Mouse (Mus musculus) midbrain, embryonic 10.5 days (tissue): Measurements from ENCODE around the gene Dmbx1. TPM values are rescaled to one million over a fixed set of nuclear protein-coding genes. Genes with fewer than 3 reads are reported as not detected.

Experiments
- DNase-seq: peaks from one replicate; pipeline ENCODE4 v3.0.0-alpha.2; 2017; ENCODE audit warnings: low spot score
- H3K27ac ChIP-seq: fragments of 300-500 bp; sonication (generic); replicated peaks from 2 replicates; pipeline ENCODE4 v1.5.1; 2016; ENCODE audit warnings: mild to moderate bottlenecking
- H3K27me3 ChIP-seq: fragments of 300-500 bp; sonication (generic); 2 replicates; pipeline ENCODE4 v1.6.1; 2016; ENCODE audit warnings: low read depth, mild to moderate bottlenecking; ENCODE audit not compliant: poor library complexity, severe bottlenecking
- H3K36me3 ChIP-seq: fragments of 300-500 bp; sonication (generic); 2 replicates; pipeline ENCODE4 v1.6.1; 2016; ENCODE audit warnings: mild to moderate bottlenecking, moderate library complexity
- H3K4me1 ChIP-seq: fragments of 300-500 bp; sonication (generic); 2 replicates; pipeline ENCODE4 v1.6.1; 2016
- H3K4me3 ChIP-seq: fragments of 300-500 bp; sonication (generic); 2 replicates; pipeline ENCODE4 v1.5.1; 2016; ENCODE audit warnings: mild to moderate bottlenecking, moderate library complexity
- H3K9me3 ChIP-seq: fragments of 300-500 bp; sonication (generic); replicated peaks from 2 replicates; pipeline ENCODE4 v1.6.1; 2016; ENCODE audit warnings: mild to moderate bottlenecking
- WGBS: fragments of 180-500 bp; shearing (Covaris S2); methylation state at CpG from one replicate; pipeline ENCODE4 v1.1.7; 2016; 5-methylcytosine and 5-hydroxymethylcytosine counted together
- polyA plus RNA-seq: library from polyadenylated mRNA; unstranded; fragments of >200 nt; fragmentation: Nextera tagmentation; extraction: Ambion mirVana; gene quantifications from 2 replicates; pipeline ENCODE4 v1.2.1, GENCODE M21; 2016

The Dmbx1 gene
- polyA plus RNA-seq, 1 experiment from 2014 or later: 38.5 TPM

GRCm38 (mm10) chr4:115962671-115963412, 23.1 kb upstream of the Dmbx1 start:
- Histone ChIP-seq H3K4me3 (peak overlapping the region; percentile 56), H3K27me3 (peaks cover 100% of the 10 kb centered on the region), H3K4me1 (peaks cover 86% of the 10 kb centered on the region), H3K27ac (peak overlapping the region; percentile 85), H3K36me3 (no peaks in the 10 kb centered on the region), H3K9me3 (no peaks in the 10 kb centered on the region)
- DNase-seq: peak; percentile 96
- WGBS: under 1% methylated on average over 79 of the region's 79 CpGs

DNA sequence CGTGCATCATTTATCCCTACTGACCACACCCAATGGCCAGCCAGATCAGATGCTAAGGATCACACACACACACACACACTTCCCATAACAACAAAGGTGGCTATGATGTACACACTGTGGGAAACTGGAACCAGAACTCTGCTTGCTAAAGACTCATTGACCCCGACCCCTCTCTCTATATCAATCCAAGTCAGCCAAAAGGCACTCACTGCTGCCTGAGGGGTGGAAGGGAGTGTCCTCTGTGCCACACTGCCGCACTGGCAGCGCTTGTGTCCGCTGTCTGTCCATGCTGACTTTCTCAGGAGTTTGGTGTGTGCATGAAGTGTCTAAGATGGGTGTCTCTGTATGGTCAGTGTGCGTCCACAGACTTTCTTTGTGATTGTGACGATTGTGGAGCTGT, 22.3 kb upstream of the Dmbx1 start:
- whole genome bisulfite sequencing: 7% methylated on average over 7 of the region's 7 CpGs
- Histone ChIP-seq H3K27me3 (peaks cover 100% of the 10 kb centered on the region), H3K4me1 (peaks cover 83% of the 10 kb centered on the region)

GRCm38 (mm10) chr4:115959546-115959945, 19.8 kb upstream of the Dmbx1 start:
- H3K4me3 ChIP-seq: no peak overlapping the region
- no peak for DNase-seq
- H3K4me1 ChIP-seq: peaks cover 77% of the 10 kb centered on the region
- no peaks in the 10 kb centered on the region for H3K9me3 ChIP-seq
- H3K36me3 ChIP-seq: no peaks in the 10 kb centered on the region
- H3K27ac ChIP-seq: no peak overlapping the region; the same call in 1 of the 2 replicates
- peaks cover 100% of the 10 kb centered on the region for H3K27me3 ChIP-seq

More for the DNA sequence above, 22.3 kb upstream of the Dmbx1 start:
- Histone ChIP-seq H3K27ac (peak overlapping the region; percentile 85), H3K9me3 (no peaks in the 10 kb centered on the region), H3K4me3 (peak overlapping the region; percentile 56), H3K36me3 (no peaks in the 10 kb centered on the region)
- peak; percentile 43 for DNase-seq

DNA sequence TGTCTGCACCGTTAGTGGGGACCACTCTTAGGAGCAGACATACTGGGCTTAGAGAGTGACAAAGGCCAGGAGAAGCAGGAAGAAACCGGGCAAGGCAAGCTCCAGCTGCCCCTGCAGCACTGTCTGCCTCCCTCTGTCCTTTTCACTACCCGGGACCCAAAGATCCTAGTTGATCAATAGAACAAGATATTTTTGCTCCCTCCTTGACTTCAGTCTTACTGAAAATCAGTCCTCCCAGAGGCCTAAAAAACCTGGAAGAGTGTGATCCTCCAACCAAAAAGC, 15.7 kb upstream of the Dmbx1 start:
- Histone ChIP-seq H3K4me3 (peak overlapping the region; percentile 45), H3K27me3 (peaks cover 100% of the 10 kb centered on the region), H3K27ac (peak overlapping the region; percentile 79), H3K4me1 (peaks cover 86% of the 10 kb centered on the region), H3K36me3 (no peaks in the 10 kb centered on the region), H3K9me3 (no peaks in the 10 kb centered on the region)
- no peak for DNase-seq
- WGBS: 4% methylated on average over 3 of the region's 3 CpGs

GRCm38 (mm10) chr4:115954656-115955493, 15.1 kb upstream of the Dmbx1 start:
- H3K36me3 ChIP-seq: no peaks in the 10 kb centered on the region
- peak overlapping the region; percentile 45 for H3K4me3 ChIP-seq
- peaks cover 88% of the 10 kb centered on the region for H3K4me1 ChIP-seq
- peak overlapping the region; percentile 79 for H3K27ac ChIP-seq
- H3K27me3 ChIP-seq: peaks cover 100% of the 10 kb centered on the region
- peak; percentile 64 for DNase-seq
- H3K9me3 ChIP-seq: no peaks in the 10 kb centered on the region
- 2% methylated on average over 19 of the region's 19 CpGs for WGBS

DNA sequence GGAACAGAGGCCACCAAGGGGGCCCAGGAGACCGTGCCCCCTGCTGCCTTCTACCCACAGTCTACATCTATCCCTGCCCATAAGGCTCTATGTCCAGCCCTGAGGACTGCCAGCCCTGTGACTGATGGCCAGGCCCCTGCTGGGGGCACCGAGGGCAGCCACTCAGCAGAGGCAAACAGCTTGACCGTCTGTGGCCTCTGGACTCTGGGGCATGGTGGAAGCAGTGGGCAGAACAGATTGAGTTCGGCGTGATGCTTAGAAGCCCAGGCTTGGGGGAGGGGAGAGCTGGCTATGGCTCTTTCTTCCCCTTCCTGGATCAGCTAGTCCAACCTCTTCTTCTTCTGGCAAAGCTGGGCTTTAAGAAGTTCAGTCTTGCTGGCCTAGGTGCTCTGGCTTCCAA, 13.8 kb upstream of the Dmbx1 start:
- Histone ChIP-seq H3K27ac (peak overlapping the region; percentile 57), H3K9me3 (no peaks in the 10 kb centered on the region), H3K4me3 (peak overlapping the region; percentile 17; the same call in 1 of the 2 replicates), H3K4me1 (peaks cover 83% of the 10 kb centered on the region), H3K27me3 (peaks cover 100% of the 10 kb centered on the region), H3K36me3 (no peaks in the 10 kb centered on the region)
- DNase-seq: no peak
- 31% methylated on average over 5 of the region's 5 CpGs for WGBS

DNA sequence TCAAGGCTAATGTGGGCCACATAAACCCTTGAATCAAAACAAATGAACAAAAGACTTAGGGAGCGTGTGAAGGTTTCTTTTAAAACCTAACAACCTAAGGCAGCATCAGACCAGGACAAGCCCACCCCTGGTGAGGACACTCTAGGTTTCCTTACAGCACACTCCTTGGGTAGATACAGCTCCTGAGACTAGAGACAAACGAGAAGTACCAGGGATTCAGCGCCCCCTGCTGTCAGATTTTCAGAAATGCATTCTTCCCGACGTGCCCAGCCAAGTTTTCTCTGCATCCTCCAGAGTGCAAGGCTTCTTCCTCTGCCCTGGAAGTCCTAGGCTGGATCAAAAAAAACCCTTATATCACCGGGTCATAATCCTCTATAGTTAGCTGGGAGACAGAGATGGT, 13.0 kb upstream of the Dmbx1 start:
- peak; percentile 74 for DNase-seq
- 11% methylated on average over 6 of the region's 6 CpGs for WGBS
- H3K4me1 ChIP-seq: peaks cover 77% of the 10 kb centered on the region
- H3K27ac ChIP-seq: no peak overlapping the region
- no peaks in the 10 kb centered on the region for H3K9me3 ChIP-seq
- no peaks in the 10 kb centered on the region for H3K36me3 ChIP-seq
- no peak overlapping the region for H3K4me3 ChIP-seq
- H3K27me3 ChIP-seq: peaks cover 100% of the 10 kb centered on the region

DNA sequence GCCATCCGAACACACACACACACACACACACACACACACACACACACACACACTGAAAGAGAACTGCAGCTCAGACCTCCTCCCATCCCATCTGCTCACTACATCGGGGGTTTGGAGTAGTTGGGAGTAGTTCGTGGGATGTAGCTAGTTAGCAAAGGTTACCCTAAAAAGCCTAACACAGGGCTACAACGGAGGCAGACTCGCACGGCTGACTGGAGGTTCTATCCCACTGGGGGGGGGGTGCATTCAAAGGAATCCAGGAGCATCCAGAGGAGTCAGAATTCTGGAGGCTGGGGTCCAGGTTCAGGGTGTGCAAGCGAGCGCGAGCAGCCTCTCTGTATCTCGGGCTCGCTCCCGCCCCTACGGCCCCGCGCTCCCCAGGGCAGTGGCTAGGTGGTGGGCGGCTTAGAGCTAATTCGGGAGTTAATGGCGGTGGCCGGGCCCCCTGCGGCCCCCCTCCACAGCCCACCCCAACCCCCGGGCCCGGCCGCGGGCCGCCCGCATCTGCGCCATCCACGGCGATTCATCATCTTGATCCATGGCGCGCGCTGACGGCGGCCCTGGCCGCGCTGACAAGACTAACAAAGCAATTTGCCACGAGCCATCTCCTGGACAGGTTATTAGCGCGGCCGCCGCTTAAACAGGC, 4.1 kb upstream of the Dmbx1 start:
- Histone ChIP-seq H3K36me3 (no peaks in the 10 kb centered on the region), H3K9me3 (no peaks in the 10 kb centered on the region), H3K4me1 (peaks cover 71% of the 10 kb centered on the region), H3K4me3 (peak overlapping the region; percentile 57), H3K27me3 (peaks cover 100% of the 10 kb centered on the region), H3K27ac (peak overlapping the region; percentile 82)
- DNase-seq: peak; percentile 64
- WGBS: under 1% methylated on average over 41 of the region's 41 CpGs

DNA sequence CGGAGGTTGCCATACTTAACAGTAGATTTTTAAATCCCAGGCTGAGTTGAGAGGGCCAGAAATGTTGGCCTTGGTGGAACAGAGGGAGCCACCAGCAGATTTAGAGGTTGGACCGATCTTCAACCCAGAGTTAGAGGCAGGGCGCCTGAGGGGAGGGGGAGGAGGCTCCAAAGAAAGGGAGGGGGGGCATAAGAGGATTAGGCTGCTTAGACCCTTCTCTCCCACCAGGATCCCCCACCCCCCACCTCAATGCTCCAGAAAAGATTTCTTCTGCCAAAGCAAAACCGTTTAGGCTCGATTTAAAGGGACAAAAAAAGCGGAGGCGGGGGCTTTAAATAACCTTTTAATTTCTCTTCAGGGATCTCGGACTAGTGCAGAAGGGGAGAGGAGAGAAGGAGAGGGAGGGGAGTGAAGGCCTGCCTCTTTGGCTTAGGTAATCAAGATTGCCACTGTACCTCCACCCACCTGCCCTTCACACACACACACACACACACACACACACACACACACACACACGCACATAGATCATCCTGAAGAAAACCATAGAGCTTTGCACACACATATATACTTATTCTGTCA, 1.6 kb upstream of the Dmbx1 start:
- Histone ChIP-seq H3K4me1 (peaks cover 95% of the 10 kb centered on the region), H3K27ac (peak overlapping the region; percentile 89), H3K4me3 (peak overlapping the region; percentile 78; the same call in 1 of the 2 replicates), H3K36me3 (no peaks in the 10 kb centered on the region), H3K9me3 (no peaks in the 10 kb centered on the region), H3K27me3 (peaks cover 100% of the 10 kb centered on the region)
- DNase-seq: peak; percentile 73
- WGBS: under 1% methylated on average over 9 of the region's 9 CpGs

GRCm38 (mm10) chr4:115940681-115941080, 955 bp upstream of the Dmbx1 start:
- Histone ChIP-seq H3K4me1 (peaks cover 99% of the 10 kb centered on the region), H3K36me3 (peaks cover 4% of the 10 kb centered on the region; the same call in 1 of the 2 replicates), H3K27me3 (peaks cover 100% of the 10 kb centered on the region), H3K9me3 (no peaks in the 10 kb centered on the region), H3K4me3 (peak overlapping the region; percentile 78; the same call in 1 of the 2 replicates), H3K27ac (peak overlapping the region; percentile 89)
- WGBS: 9% methylated on average over 3 of the region's 3 CpGs
- DNase-seq: no peak

DNA sequence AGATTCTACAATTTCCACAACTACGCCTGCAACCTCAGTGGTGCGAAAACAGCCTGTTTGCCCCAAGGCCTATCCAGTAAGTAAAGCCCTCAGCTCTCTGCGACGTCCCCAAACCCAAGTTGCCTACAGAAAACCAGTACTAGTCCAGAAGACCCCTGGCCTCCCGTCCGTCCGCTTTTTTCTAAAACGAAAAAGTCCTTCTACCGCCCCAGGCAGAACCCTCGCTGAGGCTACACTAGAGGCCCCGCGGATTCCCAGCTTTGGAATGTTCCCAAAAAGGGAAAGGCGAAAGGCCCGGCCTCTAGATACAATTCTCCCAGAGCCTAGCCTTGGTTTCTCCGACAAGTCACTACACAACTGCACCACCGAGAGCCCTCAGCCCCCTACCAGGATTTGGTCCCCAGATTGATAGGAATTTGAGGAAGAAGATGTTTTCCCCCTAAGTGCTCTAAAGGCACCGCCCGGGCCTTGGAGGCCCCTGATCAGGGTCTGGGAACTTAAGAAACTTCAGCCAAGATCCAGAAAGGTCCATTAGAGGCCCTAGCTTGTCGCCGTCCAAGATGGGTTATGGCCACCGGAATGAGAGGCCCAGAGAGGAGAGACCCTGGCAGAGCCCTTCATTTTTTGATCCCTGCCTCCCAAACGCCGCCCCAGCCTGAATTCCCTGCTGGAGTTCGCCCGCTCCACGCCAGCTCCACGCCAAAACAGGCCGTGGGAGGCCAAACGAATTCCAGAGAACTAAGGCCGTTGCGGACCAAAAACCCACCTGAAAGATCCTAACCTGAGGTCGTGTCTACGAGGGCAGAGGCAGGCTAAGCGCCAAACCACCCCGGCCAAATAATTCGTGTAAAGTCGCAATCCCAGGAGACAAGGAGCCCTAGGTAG, 1.2 kb downstream of the Dmbx1 start:
- peak; percentile 62 for DNase-seq
- under 1% methylated on average over 37 of the region's 37 CpGs for WGBS
- no peaks in the 10 kb centered on the region for H3K9me3 ChIP-seq
- H3K36me3 ChIP-seq: peaks cover 23% of the 10 kb centered on the region
- H3K27me3 ChIP-seq: peaks cover 100% of the 10 kb centered on the region
- peaks cover 100% of the 10 kb centered on the region for H3K4me1 ChIP-seq
- H3K27ac ChIP-seq: peak overlapping the region; percentile 89
- H3K4me3 ChIP-seq: peak overlapping the region; percentile 78
